Mouse (Mus musculus) kidney, postnatal 0 days (tissue): ENCODE data around the gene Dmpk. TPM values are rescaled to one million over a fixed set of nuclear protein-coding genes. Genes with fewer than 3 reads are reported as not detected.

Experiments used
- ATAC-seq: fragments of 200-750 bp; cut with Nextera tagmentation; replicated peaks from 2 replicates; pipeline ENCODE4 v1.8.0; 2017; ENCODE audit warnings: low read depth, moderate number of reproducible peaks, moderate TSS enrichment, moderate library complexity; ENCODE audit not compliant: low FRiP score
- DNase-seq: peaks from one replicate; pipeline ENCODE4 v3.0.0-alpha.2; 2016; ENCODE audit warnings: low spot score
- H3K27ac ChIP-seq: fragments of 300-500 bp; sonication (generic); 2 replicates; pipeline ENCODE4 v1.5.1; 2014; ENCODE audit warnings: mild to moderate bottlenecking
- H3K27me3 ChIP-seq: fragments of 300-500 bp; sonication (generic); 2 replicates; pipeline ENCODE4 v1.6.1; 2014; ENCODE audit warnings: low read length, mixed read lengths; ENCODE audit not compliant: insufficient read depth
- H3K36me3 ChIP-seq: fragments of 300-500 bp; sonication (generic); 2 replicates; pipeline ENCODE4 v1.6.1; 2014; ENCODE audit warnings: low read length, mixed read lengths; ENCODE audit not compliant: insufficient read depth
- H3K4me1 ChIP-seq: fragments of 300-500 bp; sonication (generic); replicated peaks from 2 replicates; pipeline ENCODE4 v1.6.1; 2014; ENCODE audit warnings: antibody characterized with exemption, low read length, mixed read lengths; ENCODE audit not compliant: insufficient read depth
- H3K4me2 ChIP-seq: fragments of 300-500 bp; sonication (generic); 2 replicates; pipeline ENCODE4 v1.6.1; 2014; ENCODE audit warnings: mild to moderate bottlenecking, low read length, moderate library complexity, mixed read lengths
- H3K4me3 ChIP-seq: fragments of 300-500 bp; sonication (generic); replicated peaks from 2 replicates; pipeline ENCODE4 v1.5.1; 2014; ENCODE audit warnings: low read depth, low read length
- H3K9ac ChIP-seq: fragments of 300-500 bp; sonication (generic); 2 replicates; pipeline ENCODE4 v1.6.1; 2014; ENCODE audit warnings: low read depth, low read length
- H3K9me3 ChIP-seq: fragments of 300-500 bp; sonication (generic); replicated peaks from 2 replicates; pipeline ENCODE4 v1.6.1; 2016; ENCODE audit warnings: low read length, inconsistent platforms, mixed read lengths
- CTCF ChIP-seq: IDR thresholded peaks from 2 replicates; pipeline ENCODE4 v1.5.1; 2016; ENCODE audit warnings: antibody characterized with exemption, low read depth, mild to moderate bottlenecking, moderate library complexity
- WGBS: fragments of 180-500 bp; shearing (Covaris S2); extraction: QIAGEN DNeasy Blood & Tissue Kit; methylation state at CpG from one replicate; pipeline ENCODE4 v1.1.7; 2014; 5-methylcytosine and 5-hydroxymethylcytosine counted together
- polyA plus RNA-seq: library from polyadenylated mRNA; unstranded; fragments of >200 nt; fragmentation: Nextera tagmentation; extraction: Ambion mirVana; gene quantifications from 2 replicates; pipeline ENCODE4 v1.2.1, GENCODE M21; 2015

Gene Dmpk
- polyA plus RNA-seq, 1 experiment from 2014 or later, result 11.6 TPM

- WGBS, result 81% methylated on average over 5 of the region's 5 CpGs
Measured at GRCm38 (mm10) chr7:19127744-19128143, 44.1 kb downstream of the Dmpk start.

GRCm38 (mm10) chr7:19129396-19129795, 45.7 kb downstream of the Dmpk start:
- no peak overlapping the region for H3K27ac ChIP-seq
- no peaks in the 10 kb centered on the region for H3K36me3 ChIP-seq
- H3K4me1 ChIP-seq, result no peaks in the 10 kb centered on the region
- no peaks in the 10 kb centered on the region for H3K9me3 ChIP-seq
- H3K4me2 ChIP-seq, result no peak overlapping the region
- no peak overlapping the region for H3K9ac ChIP-seq
- TF ChIP-seq CTCF, result no peak
- no peak overlapping the region for H3K4me3 ChIP-seq
- 95% methylated on average over 5 of the region's 5 CpGs for WGBS
- DNase-seq (no peak), ATAC-seq (no peak)
- H3K27me3 ChIP-seq, result no peaks in the 10 kb centered on the region

More at GRCm38 (mm10) chr7:19127744-19128143, 44.1 kb downstream of the Dmpk start:
- Histone ChIP-seq H3K4me1 (no peaks in the 10 kb centered on the region), H3K9me3 (no peaks in the 10 kb centered on the region), H3K27ac (no peak overlapping the region), H3K4me2 (no peak overlapping the region), H3K4me3 (no peak overlapping the region), H3K9ac (no peak overlapping the region), H3K27me3 (no peaks in the 10 kb centered on the region), H3K36me3 (no peaks in the 10 kb centered on the region)
- DNase-seq (no peak), ATAC-seq (no peak)
- TF ChIP-seq CTCF, result no peak

GRCm38 (mm10) chr7:19130657-19131056, 47.0 kb downstream of the Dmpk start:
- peak; percentile 37; the same call in 1 of the 2 replicates for TF ChIP-seq CTCF
- WGBS, result 19% methylated on average over 4 of the region's 4 CpGs
- no peaks in the 10 kb centered on the region for H3K4me1 ChIP-seq
- 0 out of 2 replicates have a peak overlapping the region, but pooled peaks have one; percentile 24 for H3K9ac ChIP-seq
- ATAC-seq, result no peak
- no peaks in the 10 kb centered on the region for H3K27me3 ChIP-seq
- no peaks in the 10 kb centered on the region for H3K9me3 ChIP-seq
- no peak for DNase-seq
- peaks cover 6% of the 10 kb centered on the region for H3K36me3 ChIP-seq
- peak overlapping the region; percentile 57 for H3K27ac ChIP-seq
- peak overlapping the region; percentile 26; the same call in 1 of the 2 replicates for H3K4me3 ChIP-seq
- H3K4me2 ChIP-seq, result peak overlapping the region; percentile 54

- no peaks in the 10 kb centered on the region for H3K27me3 ChIP-seq
- peaks cover 12% of the 10 kb centered on the region for H3K36me3 ChIP-seq
- no peaks in the 10 kb centered on the region for H3K4me1 ChIP-seq
- peak; percentile 100 for DNase-seq
- peak; percentile 99 for ATAC-seq
- 0 out of 2 replicates have a peak overlapping the region, but pooled peaks have one; percentile 24 for H3K9ac ChIP-seq
- peak; percentile 89 for TF ChIP-seq CTCF
- H3K27ac ChIP-seq, result peak overlapping the region; percentile 57
- no peaks in the 10 kb centered on the region for H3K9me3 ChIP-seq
- WGBS, result under 1% methylated on average over 39 of the region's 39 CpGs
- peak overlapping the region; percentile 54 for H3K4me2 ChIP-seq
- peak overlapping the region; percentile 29 for H3K4me3 ChIP-seq
Measured at GRCm38 (mm10) chr7:19131324-19131848, 47.7 kb downstream of the Dmpk start.

- Histone ChIP-seq H3K36me3 (peaks cover 46% of the 10 kb centered on the region), H3K9me3 (no peaks in the 10 kb centered on the region), H3K27me3 (no peaks in the 10 kb centered on the region), H3K4me1 (no peaks in the 10 kb centered on the region), H3K4me2 (no peak overlapping the region), H3K9ac (no peak overlapping the region), H3K27ac (no peak overlapping the region), H3K4me3 (no peak overlapping the region)
- no peak for TF ChIP-seq CTCF
- no peak for ATAC-seq
- WGBS, result 91% methylated on average over 13 of the region's 13 CpGs
- DNase-seq, result no peak
Measured at GRCm38 (mm10) chr7:19136168-19136567, 52.5 kb downstream of the Dmpk start.

GRCm38 (mm10) chr7:19136673-19137334, 53.2 kb downstream of the Dmpk start:
- Histone ChIP-seq H3K36me3 (peaks cover 47% of the 10 kb centered on the region), H3K27ac (no peak overlapping the region), H3K27me3 (no peaks in the 10 kb centered on the region), H3K4me1 (no peaks in the 10 kb centered on the region), H3K4me3 (no peak overlapping the region), H3K9ac (no peak overlapping the region), H3K4me2 (no peak overlapping the region), H3K9me3 (no peaks in the 10 kb centered on the region)
- no peak for ATAC-seq
- TF ChIP-seq CTCF, result no peak
- 90% methylated on average over 38 of the region's 38 CpGs for WGBS
- no peak for DNase-seq
